Mouse (Mus musculus) limb, embryonic 14.5 days (tissue): ENCODE measurements around the gene Fbxw7. TPM values are rescaled to one million over a fixed set of nuclear protein-coding genes. Genes with fewer than 3 reads are reported as not detected.

Source experiments
- ATAC-seq: fragments of 200-750 bp; cut with Nextera tagmentation; 2 replicates; pipeline ENCODE4 v1.8.0; 2017; ENCODE audit warnings: low read depth, moderate number of reproducible peaks, moderate TSS enrichment; ENCODE audit not compliant: low FRiP score
- DNase-seq: peaks from one replicate; pipeline ENCODE4 v3.0.0-alpha.2; 2015; ENCODE audit warnings: low spot score
- H3K27ac ChIP-seq: fragments of 300-500 bp; sonication (generic); replicated peaks from 2 replicates; pipeline ENCODE4 v1.5.1; 2014; ENCODE audit warnings: low read depth, mild to moderate bottlenecking, low read length, moderate library complexity, mixed read lengths
- H3K27me3 ChIP-seq: fragments of 300-500 bp; sonication (generic); 2 replicates; pipeline ENCODE4 v1.6.1; 2014; ENCODE audit warnings: low read length, mixed read lengths; ENCODE audit not compliant: control insufficient read depth, insufficient read depth
- H3K36me3 ChIP-seq: fragments of 300-500 bp; sonication (generic); 2 replicates; pipeline ENCODE4 v1.6.1; 2014; ENCODE audit warnings: mild to moderate bottlenecking, low read length, moderate library complexity, mixed read lengths; ENCODE audit not compliant: control insufficient read depth, insufficient read depth
- H3K4me1 ChIP-seq: fragments of 300-500 bp; sonication (generic); 2 replicates; pipeline ENCODE4 v1.6.1; 2014; ENCODE audit warnings: antibody characterized with exemption, low read length, mixed read lengths; ENCODE audit not compliant: control insufficient read depth, insufficient read depth
- H3K4me2 ChIP-seq: fragments of 300-500 bp; sonication (generic); replicated peaks from 2 replicates; pipeline ENCODE4 v1.6.1; 2014; ENCODE audit warnings: low read depth, mild to moderate bottlenecking, low read length, moderate library complexity; ENCODE audit not compliant: severe bottlenecking
- H3K4me3 ChIP-seq: fragments of 300-500 bp; sonication (generic); replicated peaks from 2 replicates; pipeline ENCODE4 v1.5.1; 2014; ENCODE audit warnings: low read length
- H3K9ac ChIP-seq: fragments of 300-500 bp; sonication (generic); 2 replicates; pipeline ENCODE4 v1.6.1; 2014; ENCODE audit warnings: mild to moderate bottlenecking, low read depth, low read length, moderate library complexity; ENCODE audit not compliant: severe bottlenecking
- H3K9me3 ChIP-seq: fragments of 300-500 bp; sonication (generic); 2 replicates; pipeline ENCODE4 v1.6.1; 2016; ENCODE audit warnings: low read length; ENCODE audit not compliant: control insufficient read depth
- POLR2A ChIP-seq: fragments of 200-500 bp; IDR thresholded peaks from 2 replicates; pipeline ENCODE4 v1.8.0; 2012; ENCODE audit warnings: inconsistent platforms, mild to moderate bottlenecking, moderate library complexity, borderline replicate concordance; ENCODE audit not compliant: insufficient read depth, insufficient read length; ENCODE audit errors: extremely low read depth
- WGBS: fragments of 180-500 bp; shearing (Covaris S2); extraction: QIAGEN DNeasy Blood & Tissue Kit; methylation state at CpG from one replicate; pipeline ENCODE4 v1.1.7; 2014; 5-methylcytosine and 5-hydroxymethylcytosine counted together
- polyA plus RNA-seq, 2 experiments: library from polyadenylated mRNA; depleted of rRNA in 1 of 2; stranded (reverse) in 1 of 2; unstranded in 1 of 2; fragments of >200 nt; fragmentation: Nextera tagmentation in 1 of 2; extraction: Ambion mirVana in 1 of 2; gene quantifications; 2 replicates each; pipeline versions ENCODE4 v1.2.1 to v1.2.3; 2012 to 2014

Fbxw7 gene
- polyA plus RNA-seq, 2 experiments, result 10.6 to 13.4 TPM

DNA sequence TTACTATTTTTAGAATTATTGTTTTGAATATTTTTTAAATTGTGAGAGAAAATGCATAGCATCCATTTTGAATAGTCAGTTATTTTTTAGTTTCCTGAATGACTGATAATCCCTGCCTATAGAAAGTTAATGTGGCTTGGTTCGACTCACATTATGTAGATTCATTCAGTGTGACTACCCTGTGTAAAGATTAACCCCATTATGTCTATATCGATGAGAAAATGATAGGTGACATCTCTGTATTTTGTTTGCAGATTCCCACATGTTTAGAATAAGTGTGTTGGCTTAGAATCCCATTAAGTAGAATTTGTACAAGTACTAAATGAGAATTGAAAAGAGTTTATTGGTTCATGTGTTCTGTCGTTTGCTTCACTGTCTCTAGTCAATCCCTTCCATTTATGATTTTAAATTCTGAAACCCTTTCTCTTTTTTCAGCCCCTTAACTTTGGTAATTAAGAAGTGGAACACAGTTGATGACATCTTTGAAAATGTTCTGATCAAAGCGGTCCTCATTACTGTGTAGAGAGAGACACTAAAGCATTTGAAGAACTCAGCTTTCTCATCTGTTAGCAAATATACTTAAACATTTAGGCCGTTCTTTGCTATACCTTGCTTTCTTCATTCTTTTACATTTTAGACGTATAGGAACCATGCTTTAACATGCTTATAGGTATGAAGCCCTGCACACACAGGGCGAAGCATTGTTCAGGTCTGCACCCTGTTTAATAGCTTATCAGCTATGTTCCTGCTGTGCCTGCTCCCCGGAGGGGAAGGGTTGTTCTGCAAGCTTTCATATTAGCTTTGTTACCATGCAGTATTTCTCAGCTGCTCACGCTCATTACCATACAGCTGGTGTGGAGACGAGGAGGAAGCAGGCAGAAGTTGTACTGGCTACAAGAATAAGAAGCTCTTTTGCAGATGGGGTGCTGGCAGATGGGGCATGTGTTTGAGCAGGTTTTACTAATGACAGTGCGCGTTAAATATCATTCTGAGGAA, 122.6 kb downstream of the Fbxw7 start:
- ATAC-seq (no peak), DNase-seq (no peak)
- H3K4me3 ChIP-seq, result no peak overlapping the region
- no peak overlapping the region for H3K27ac ChIP-seq
- WGBS, result 58% methylated on average over 12 of the region's 12 CpGs
- H3K9ac ChIP-seq, result no peak overlapping the region
- H3K27me3 ChIP-seq, result no peaks in the 10 kb centered on the region
- H3K4me1 ChIP-seq, result no peaks in the 10 kb centered on the region
- no peaks in the 10 kb centered on the region for H3K36me3 ChIP-seq
- no peak overlapping the region for H3K4me2 ChIP-seq
- TF ChIP-seq POLR2A, result no peak
- no peaks in the 10 kb centered on the region for H3K9me3 ChIP-seq

DNA sequence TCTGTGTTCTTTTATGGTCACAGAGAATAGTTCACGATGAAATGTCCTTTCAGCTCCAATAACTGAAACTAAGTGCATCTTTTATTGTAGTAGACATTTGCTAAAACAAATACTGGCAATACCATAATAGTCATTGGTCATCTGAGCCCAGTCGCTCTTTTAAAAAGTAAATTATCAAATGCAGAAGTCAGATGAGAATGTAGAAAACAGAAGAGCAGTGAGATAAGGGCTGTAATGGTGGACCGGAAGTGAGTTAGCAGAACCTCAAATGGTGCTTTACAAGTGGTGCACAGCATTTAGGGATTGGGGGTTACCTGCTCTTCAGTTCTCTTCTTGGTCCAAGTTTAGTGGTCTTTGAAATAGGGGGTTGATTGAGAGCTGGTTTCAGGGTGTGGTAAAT, 129.9 kb downstream of the Fbxw7 start:
- no peak for TF ChIP-seq POLR2A
- Histone ChIP-seq H3K9ac (no peak overlapping the region), H3K36me3 (no peaks in the 10 kb centered on the region), H3K4me3 (no peak overlapping the region), H3K4me2 (no peak overlapping the region), H3K9me3 (no peaks in the 10 kb centered on the region), H3K27me3 (no peaks in the 10 kb centered on the region), H3K27ac (no peak overlapping the region), H3K4me1 (no peaks in the 10 kb centered on the region)
- ATAC-seq (no peak), DNase-seq (no peak)
- WGBS, result 91% methylated on average over 3 of the region's 3 CpGs

DNA sequence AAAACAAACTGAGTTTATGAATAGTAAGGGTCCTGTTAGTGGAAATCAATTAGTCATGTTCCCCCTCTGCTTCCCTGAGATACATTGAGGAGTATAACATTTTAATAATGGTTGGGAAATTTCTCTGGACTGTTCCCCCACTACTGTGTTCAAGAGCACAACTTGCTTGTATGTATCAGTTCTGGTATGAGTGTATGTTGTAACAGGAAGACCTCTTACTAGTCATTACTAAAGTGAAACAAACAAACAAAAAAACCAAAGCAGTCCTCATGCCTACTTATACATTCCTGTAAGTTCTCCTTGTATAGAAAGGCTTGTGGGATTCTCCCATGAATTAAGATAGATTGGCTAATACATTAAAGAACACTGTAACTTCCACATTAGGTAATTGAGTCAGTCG, 131.3 kb downstream of the Fbxw7 start:
- no peak for TF ChIP-seq POLR2A
- WGBS, result 87% methylated on average over 1 of the region's 1 CpGs
- no peaks in the 10 kb centered on the region for H3K36me3 ChIP-seq
- H3K4me1 ChIP-seq, result no peaks in the 10 kb centered on the region
- no peak for DNase-seq
- no peak overlapping the region for H3K4me2 ChIP-seq
- H3K4me3 ChIP-seq, result no peak overlapping the region
- no peak for ATAC-seq
- H3K9ac ChIP-seq, result no peak overlapping the region
- H3K9me3 ChIP-seq, result no peaks in the 10 kb centered on the region
- no peak overlapping the region for H3K27ac ChIP-seq
- H3K27me3 ChIP-seq, result no peaks in the 10 kb centered on the region

DNA sequence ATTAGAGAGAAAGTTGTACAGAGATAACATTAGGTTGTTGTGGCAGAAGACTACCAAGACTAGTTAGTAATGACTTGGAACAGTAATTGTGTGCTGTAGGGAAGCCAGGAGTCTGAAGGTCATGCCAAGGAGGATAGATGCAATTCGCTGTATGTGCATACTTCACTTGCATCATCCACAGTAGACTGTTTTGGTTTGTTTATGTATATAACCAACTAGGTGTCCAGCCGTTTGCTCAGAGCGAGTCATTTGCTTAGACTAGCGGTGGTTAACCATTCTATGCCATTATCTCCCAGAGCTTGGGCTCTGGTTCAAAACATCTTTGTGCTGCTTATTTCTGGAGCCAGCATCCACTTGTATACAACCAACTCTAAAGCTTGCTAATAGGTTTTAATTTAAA, 134.3 kb downstream of the Fbxw7 start:
- Histone ChIP-seq H3K9ac (no peak overlapping the region), H3K36me3 (no peaks in the 10 kb centered on the region), H3K27ac (no peak overlapping the region), H3K27me3 (no peaks in the 10 kb centered on the region), H3K4me1 (peaks cover 8% of the 10 kb centered on the region; the same call in 1 of the 2 replicates), H3K4me3 (no peak overlapping the region), H3K9me3 (no peaks in the 10 kb centered on the region), H3K4me2 (no peak overlapping the region)
- TF ChIP-seq POLR2A, result no peak
- ATAC-seq, result no peak
- DNase-seq, result no peak
- 88% methylated on average over 4 of the region's 4 CpGs for WGBS

DNA sequence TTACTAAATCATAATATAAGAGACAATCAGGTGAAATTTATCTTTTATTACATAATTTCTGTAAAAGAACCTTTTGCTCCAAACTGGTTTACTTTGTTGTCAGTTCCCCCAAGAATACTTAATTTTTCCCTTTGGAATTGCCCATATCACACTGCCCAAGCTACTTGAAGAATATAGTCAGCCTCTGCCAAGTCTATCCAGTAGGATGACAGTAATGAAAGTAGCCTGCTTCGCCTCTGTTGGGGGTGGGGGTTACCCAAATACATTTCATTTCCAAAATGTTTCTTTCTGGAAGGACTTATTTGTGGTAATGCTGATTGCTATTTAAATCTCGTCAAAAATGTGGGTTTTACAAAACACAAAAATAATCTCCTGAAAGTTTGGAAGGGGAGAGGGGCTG, 136.6 kb downstream of the Fbxw7 start:
- Histone ChIP-seq H3K9ac (no peak overlapping the region), H3K9me3 (no peaks in the 10 kb centered on the region), H3K4me3 (peak overlapping the region; percentile 38), H3K27ac (no peak overlapping the region), H3K4me1 (peaks cover 8% of the 10 kb centered on the region; the same call in 1 of the 2 replicates), H3K4me2 (peak overlapping the region; percentile 59), H3K36me3 (no peaks in the 10 kb centered on the region), H3K27me3 (no peaks in the 10 kb centered on the region)
- ATAC-seq (0 out of 2 replicates have a peak, but pooled peaks have one; percentile 9), DNase-seq (no peak)
- 23% methylated on average over 2 of the region's 2 CpGs for WGBS
- no peak for TF ChIP-seq POLR2A
